Mouse (Mus musculus) heart, embryonic 14.5 days (tissue): Measurements from ENCODE around the gene Fancb. TPM values are rescaled to one million over a fixed set of nuclear protein-coding genes. Genes with fewer than 3 reads are reported as not detected.

Source experiments
- ATAC-seq: fragments of 200-750 bp; cut with Nextera tagmentation; 2 replicates; pipeline ENCODE4 v1.8.0; 2017; ENCODE audit warnings: low read depth, moderate TSS enrichment; ENCODE audit not compliant: insufficient number of reproducible peaks, insufficient read depth, low FRiP score
- H3K27ac ChIP-seq, 2 experiments: fragments of 200-500 bp in 1 of 2; fragments of 300-500 bp in 1 of 2; sonication (generic) in 1 of 2; replicated peaks in 1 of 2; 2 replicates each; pipeline ENCODE4 v1.5.1; 2012 to 2014; ENCODE audit warnings: low read depth in 2 of 2, low read length in 2 of 2, control low read depth in 1 of 2, mild to moderate bottlenecking in 1 of 2, mixed read lengths in 1 of 2; ENCODE audit not compliant: control insufficient read depth in 1 of 2, insufficient read depth in 1 of 2
- H3K27me3 ChIP-seq: fragments of 300-500 bp; sonication (generic); 2 replicates; pipeline ENCODE4 v1.6.1; 2014; ENCODE audit warnings: mild to moderate bottlenecking, low read length, control low read depth; ENCODE audit not compliant: control insufficient read depth, insufficient read depth
- H3K36me3 ChIP-seq: fragments of 300-500 bp; sonication (generic); 2 replicates; pipeline ENCODE4 v1.6.1; 2014; ENCODE audit warnings: mild to moderate bottlenecking, control low read depth, low read length, mixed read lengths; ENCODE audit not compliant: control insufficient read depth, insufficient read depth
- H3K4me1 ChIP-seq, 2 experiments: fragments of 200-500 bp in 1 of 2; fragments of 300-500 bp in 1 of 2; sonication (generic) in 1 of 2; 2 replicates each; pipeline ENCODE4 v1.6.1; 2012 to 2014; ENCODE audit warnings: low read length in 2 of 2, control low read depth in 1 of 2, mixed read lengths in 1 of 2; ENCODE audit not compliant: control insufficient read depth in 2 of 2, insufficient read depth in 2 of 2
- H3K4me2 ChIP-seq: fragments of 300-500 bp; sonication (generic); 2 replicates; pipeline ENCODE4 v1.6.1; 2014; ENCODE audit warnings: mild to moderate bottlenecking, low read length
- H3K4me3 ChIP-seq, 2 experiments: fragments of 200-500 bp in 1 of 2; fragments of 300-500 bp in 1 of 2; sonication (generic) in 1 of 2; 2 replicates each; pipeline ENCODE4 v1.5.1; 2012 to 2014; ENCODE audit warnings: low read length in 2 of 2, mild to moderate bottlenecking in 2 of 2, control low read depth in 1 of 2, low read depth in 1 of 2, moderate library complexity in 1 of 2; ENCODE audit not compliant: control insufficient read depth in 1 of 2, insufficient read depth in 1 of 2
- H3K9ac ChIP-seq: fragments of 300-500 bp; sonication (generic); 2 replicates; pipeline ENCODE4 v1.6.1; 2014; ENCODE audit warnings: mild to moderate bottlenecking, low read length
- H3K9me3 ChIP-seq: fragments of 300-500 bp; sonication (generic); 2 replicates; pipeline ENCODE4 v1.6.1; 2016; ENCODE audit warnings: low read length, control low read depth; ENCODE audit not compliant: control insufficient read depth
- WGBS: fragments of 180-500 bp; shearing (Covaris S2); extraction: QIAGEN DNeasy Blood & Tissue Kit; methylation state at CpG from one replicate; pipeline ENCODE4 v1.1.7; 2014; 5-methylcytosine and 5-hydroxymethylcytosine counted together
- polyA plus RNA-seq: library from polyadenylated mRNA; unstranded; fragments of >200 nt; fragmentation: Nextera tagmentation; extraction: Ambion mirVana; gene quantifications from 2 replicates; pipeline ENCODE4 v1.2.1, GENCODE M21; 2014

The Fancb gene
- polyA plus RNA-seq, 1 experiment from 2014 or later: 5.2 TPM

DNA sequence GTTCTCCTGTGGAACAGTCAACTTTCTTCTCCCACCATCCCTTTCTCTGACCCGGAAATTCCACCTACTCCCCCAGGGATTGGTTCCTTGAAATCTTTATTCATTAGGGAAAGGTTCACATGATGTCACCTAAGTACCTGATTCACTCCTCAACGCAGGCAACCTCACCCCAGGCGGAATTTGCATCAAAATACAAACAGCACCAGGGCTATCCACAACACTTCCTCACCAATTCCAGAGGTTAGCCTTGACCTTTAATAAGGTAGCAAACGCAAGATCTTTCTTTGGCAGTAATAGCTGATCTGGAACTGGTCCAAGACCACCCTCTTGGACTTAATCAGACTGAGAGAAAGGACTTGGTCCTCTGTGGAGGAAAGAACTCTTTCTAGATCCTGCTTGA lies 22.7 kb downstream of the Fancb start:
- WGBS: 30% methylated on average over 4 of the region's 4 CpGs
- no peak overlapping the region for H3K4me3 ChIP-seq
- H3K36me3 ChIP-seq: no peaks in the 10 kb centered on the region
- H3K27ac ChIP-seq: no peak overlapping the region
- no peaks in the 10 kb centered on the region for H3K27me3 ChIP-seq
- no peaks in the 10 kb centered on the region for H3K9me3 ChIP-seq
- no peak overlapping the region for H3K9ac ChIP-seq
- H3K4me1 ChIP-seq: no peaks in the 10 kb centered on the region
- H3K4me2 ChIP-seq: no peak overlapping the region
- ATAC-seq: no peak

DNA sequence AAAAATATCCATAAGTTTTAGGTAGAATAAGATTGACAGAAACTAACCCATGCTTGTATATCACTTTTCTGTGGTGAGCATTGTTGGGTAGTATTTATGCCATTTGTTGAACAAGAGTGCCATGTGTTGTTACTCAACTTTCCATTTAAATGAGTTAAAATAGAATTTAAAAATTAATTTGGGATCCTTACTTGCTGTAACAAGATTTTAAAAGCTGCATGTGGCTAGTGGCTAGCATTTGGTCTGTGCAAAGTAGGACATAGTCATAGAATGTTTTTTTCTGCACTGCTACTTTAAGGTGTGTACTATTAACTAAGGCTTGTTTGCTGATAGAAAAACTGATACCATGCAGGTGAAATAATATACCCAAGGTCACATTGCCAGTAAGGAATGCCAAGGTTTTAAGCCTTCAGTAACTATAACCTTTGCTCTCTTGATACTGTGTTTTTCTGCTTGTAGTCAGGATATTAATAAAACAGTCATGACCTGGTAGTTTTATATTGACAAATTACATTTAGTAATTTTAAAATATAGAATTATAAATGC lies 24.5 kb downstream of the Fancb start, which contains the start of gene Gm17604:
TSS of gene Gm17604 (minus strand) at position 51 of the 546 bp plus-strand sequence.
- ATAC-seq: no peak
- H3K27ac ChIP-seq: no peak within 1 kb of the TSS
- no peak within 1 kb of the TSS for H3K4me3 ChIP-seq
- H3K4me2 ChIP-seq: no peak within 1 kb of the TSS
- H3K9me3 ChIP-seq: no peaks in the 10 kb centered on the region
- H3K9ac ChIP-seq: no peak within 1 kb of the TSS
- H3K36me3 ChIP-seq: no peaks in the 10 kb centered on the region
- no peaks in the 10 kb centered on the region for H3K27me3 ChIP-seq
- H3K4me1 ChIP-seq: no peaks in the 10 kb centered on the region

Other genes with a start within 250 kb of the Fancb start
- 11.5 and 12.8 TPM in 2 replicates for gene Mospd2, start 217 bp upstream of the Fancb start, polyA plus RNA-seq
- gene Gm17604, start 24.2 kb downstream of the Fancb start, polyA plus RNA-seq: not detected in 2 replicates